Mouse (Mus musculus) small intestine, adult 2 months (tissue): ENCODE results near the gene Pcca. TPM values are rescaled to one million over a fixed set of nuclear protein-coding genes. Genes with fewer than 3 reads are reported as not detected.

Experiments
- H3K27ac ChIP-seq: fragments of 200-500 bp; 2 replicates; pipeline ENCODE4 v1.5.1; 2012; ENCODE audit warnings: low read depth, low read length, control low read depth, inconsistent platforms; ENCODE audit not compliant: insufficient read depth
- H3K27me3 ChIP-seq: fragments of 200-500 bp; 2 replicates; pipeline ENCODE4 v1.6.1; 2012; ENCODE audit warnings: mild to moderate bottlenecking, moderate library complexity, low read length, inconsistent platforms; ENCODE audit not compliant: control insufficient read depth, insufficient read depth
- H3K36me3 ChIP-seq: fragments of 200-500 bp; 2 replicates; pipeline ENCODE4 v1.6.1; 2012; ENCODE audit warnings: mild to moderate bottlenecking, low read length, control low read depth, inconsistent platforms; ENCODE audit not compliant: control insufficient read depth, insufficient read depth
- H3K4me1 ChIP-seq: fragments of 200-500 bp; 2 replicates; pipeline ENCODE4 v1.6.1; 2012; ENCODE audit warnings: low read length, inconsistent platforms, mixed read lengths; ENCODE audit not compliant: control insufficient read depth, insufficient read depth, insufficient read length
- H3K4me3 ChIP-seq: fragments of 200-500 bp; 2 replicates; pipeline ENCODE4 v1.5.1; 2012; ENCODE audit warnings: low read depth, mild to moderate bottlenecking, control low read depth, inconsistent platforms, low read length, moderate library complexity
- CTCF ChIP-seq: fragments of 200-500 bp; IDR thresholded peaks from 2 replicates; pipeline ENCODE4 v1.5.1; 2012; ENCODE audit warnings: low read depth, mild to moderate bottlenecking, control low read depth, inconsistent platforms, low read length, moderate library complexity, mixed read lengths; ENCODE audit not compliant: insufficient replicate concordance, insufficient read length; ENCODE audit errors: extremely low read depth
- POLR2A ChIP-seq: fragments of 200-500 bp; IDR thresholded peaks from 2 replicates; pipeline ENCODE4 v1.6.1; 2012; ENCODE audit warnings: low read depth, mild to moderate bottlenecking, control low read depth, inconsistent platforms, low read length, moderate library complexity
- WGBS: fragments of 180-500 bp; shearing (Covaris S2); methylation state at CpG from one replicate; pipeline ENCODE4 v1.1.7; 2018; 5-methylcytosine and 5-hydroxymethylcytosine counted together
- polyA plus RNA-seq: library from polyadenylated mRNA; depleted of rRNA; stranded (reverse); fragments of >200 nt; gene quantifications from 2 replicates; pipeline ENCODE4 v1.2.3, GENCODE M21; 2012

Gene Pcca
- polyA plus RNA-seq, 1 experiment, result 2.1 TPM

GRCm38 (mm10) chr14:122823791-122824190 lies 289.7 kb downstream of the Pcca start:
- Histone ChIP-seq H3K27ac (no peak overlapping the region), H3K27me3 (no peaks in the 10 kb centered on the region), H3K4me1 (no peaks in the 10 kb centered on the region), H3K4me3 (no peak overlapping the region), H3K36me3 (no peaks in the 10 kb centered on the region)
- 73% methylated on average over 2 of the region's 2 CpGs for WGBS
- no peak for TF ChIP-seq CTCF
- TF ChIP-seq POLR2A, result no peak

- Histone ChIP-seq H3K27ac (no peak overlapping the region), H3K4me1 (no peaks in the 10 kb centered on the region), H3K27me3 (no peaks in the 10 kb centered on the region), H3K36me3 (no peaks in the 10 kb centered on the region), H3K4me3 (no peak overlapping the region)
- TF ChIP-seq CTCF (no peak), POLR2A (no peak)
- 90% methylated on average over 2 of the region's 2 CpGs for WGBS
Measured at GRCm38 (mm10) chr14:122825464-122825863, 291.3 kb downstream of the Pcca start.

- H3K36me3 ChIP-seq, result no peaks in the 10 kb centered on the region
- WGBS, result 85% methylated on average over 1 of the region's 1 CpGs
- no peak overlapping the region for H3K4me3 ChIP-seq
- TF ChIP-seq POLR2A (no peak), CTCF (no peak)
- no peak overlapping the region for H3K27ac ChIP-seq
- H3K4me1 ChIP-seq, result no peaks in the 10 kb centered on the region
- H3K27me3 ChIP-seq, result no peaks in the 10 kb centered on the region
Measured at GRCm38 (mm10) chr14:122830433-122830832, 296.3 kb downstream of the Pcca start.

GRCm38 (mm10) chr14:122833666-122834065 lies 299.5 kb downstream of the Pcca start:
- H3K4me3 ChIP-seq, result no peak overlapping the region
- no peaks in the 10 kb centered on the region for H3K27me3 ChIP-seq
- H3K27ac ChIP-seq, result no peak overlapping the region
- H3K4me1 ChIP-seq, result peaks cover 3% of the 10 kb centered on the region; the same call in 1 of the 2 replicates
- TF ChIP-seq CTCF, result no peak
- no peak for TF ChIP-seq POLR2A
- WGBS, result 91% methylated on average over 3 of the region's 3 CpGs
- no peaks in the 10 kb centered on the region for H3K36me3 ChIP-seq

GRCm38 (mm10) chr14:122834753-122835152 lies 300.6 kb downstream of the Pcca start:
- no peak for TF ChIP-seq CTCF
- no peak for TF ChIP-seq POLR2A
- H3K4me3 ChIP-seq, result no peak overlapping the region
- peaks cover 3% of the 10 kb centered on the region; the same call in 1 of the 2 replicates for H3K4me1 ChIP-seq
- WGBS, result 93% methylated on average over 1 of the region's 1 CpGs
- no peaks in the 10 kb centered on the region for H3K36me3 ChIP-seq
- H3K27me3 ChIP-seq, result no peaks in the 10 kb centered on the region
- H3K27ac ChIP-seq, result no peak overlapping the region

- H3K27me3 ChIP-seq, result no peaks in the 10 kb centered on the region
- 34% methylated on average over 7 of the region's 7 CpGs for WGBS
- no peak overlapping the region for H3K4me3 ChIP-seq
- H3K36me3 ChIP-seq, result no peaks in the 10 kb centered on the region
- peaks cover 3% of the 10 kb centered on the region; the same call in 1 of the 2 replicates for H3K4me1 ChIP-seq
- no peak overlapping the region for H3K27ac ChIP-seq
- TF ChIP-seq CTCF (no peak), POLR2A (no peak)
Measured at GRCm38 (mm10) chr14:122835487-122836190, 301.5 kb downstream of the Pcca start.

GRCm38 (mm10) chr14:122836221-122836620 lies 302.1 kb downstream of the Pcca start:
- 75% methylated on average over 4 of the region's 4 CpGs for WGBS
- Histone ChIP-seq H3K27ac (no peak overlapping the region), H3K36me3 (no peaks in the 10 kb centered on the region), H3K4me1 (peaks cover 3% of the 10 kb centered on the region; the same call in 1 of the 2 replicates), H3K27me3 (no peaks in the 10 kb centered on the region), H3K4me3 (no peak overlapping the region)
- TF ChIP-seq POLR2A, result no peak
- TF ChIP-seq CTCF, result no peak

GRCm38 (mm10) chr14:122837018-122837417 lies 302.9 kb downstream of the Pcca start:
- H3K36me3 ChIP-seq, result no peaks in the 10 kb centered on the region

More at GRCm38 (mm10) chr14:122837018-122837417, 302.9 kb downstream of the Pcca start:
- no peak for TF ChIP-seq CTCF
- no peak for TF ChIP-seq POLR2A
- no peak overlapping the region for H3K27ac ChIP-seq
- H3K27me3 ChIP-seq, result no peaks in the 10 kb centered on the region
- H3K4me1 ChIP-seq, result peaks cover 3% of the 10 kb centered on the region; the same call in 1 of the 2 replicates
- no peak overlapping the region for H3K4me3 ChIP-seq
- WGBS, result 70% methylated on average over 2 of the region's 2 CpGs
